Mouse (Mus musculus) adrenal gland, postnatal 4 days (tissue): ENCODE results near the gene Yy1. TPM values are rescaled to one million over a fixed set of nuclear protein-coding genes. Genes with fewer than 3 reads are reported as not detected.
A peak's percentile ranks its signal among the peaks of the same experiment; 100 is the strongest.

Experiments used
- DNase-seq, 2 experiments: peaks; one replicate each; pipeline ENCODE4 v3.0.0; 2021 to 2022; ENCODE audit warnings: low spot score in 2 of 2, mixed read lengths in 2 of 2
- total RNA-seq, 2 experiments: library from RNA; stranded (reverse); gene quantifications; 2 replicates each; pipeline ENCODE4 v1.2.3; 2021

Yy1 gene
- total RNA-seq, 2 experiments from 2014 or later = 70.1 to 75.3 TPM

DNA sequence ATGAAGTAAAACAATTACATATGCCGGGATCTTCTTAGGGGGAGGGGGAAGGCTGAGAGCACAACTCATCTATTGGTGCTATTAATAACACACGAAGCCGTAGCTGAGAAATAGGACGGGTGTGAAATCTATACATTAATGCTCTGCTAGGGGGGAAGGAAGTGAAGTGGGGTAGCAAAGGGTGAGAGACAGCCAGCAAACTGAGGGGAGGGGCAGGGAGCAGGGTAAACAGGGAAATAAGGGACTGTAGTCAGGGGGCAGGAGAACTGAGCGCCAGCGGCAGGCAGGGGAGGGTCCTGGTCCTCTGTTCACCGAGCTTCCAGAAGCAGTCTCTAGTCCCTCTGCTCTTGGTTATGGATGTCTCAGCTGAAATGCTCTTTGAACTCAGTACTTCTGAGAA, 25.9 kb upstream of the Yy1 start:
- no peak for DNase-seq

DNA sequence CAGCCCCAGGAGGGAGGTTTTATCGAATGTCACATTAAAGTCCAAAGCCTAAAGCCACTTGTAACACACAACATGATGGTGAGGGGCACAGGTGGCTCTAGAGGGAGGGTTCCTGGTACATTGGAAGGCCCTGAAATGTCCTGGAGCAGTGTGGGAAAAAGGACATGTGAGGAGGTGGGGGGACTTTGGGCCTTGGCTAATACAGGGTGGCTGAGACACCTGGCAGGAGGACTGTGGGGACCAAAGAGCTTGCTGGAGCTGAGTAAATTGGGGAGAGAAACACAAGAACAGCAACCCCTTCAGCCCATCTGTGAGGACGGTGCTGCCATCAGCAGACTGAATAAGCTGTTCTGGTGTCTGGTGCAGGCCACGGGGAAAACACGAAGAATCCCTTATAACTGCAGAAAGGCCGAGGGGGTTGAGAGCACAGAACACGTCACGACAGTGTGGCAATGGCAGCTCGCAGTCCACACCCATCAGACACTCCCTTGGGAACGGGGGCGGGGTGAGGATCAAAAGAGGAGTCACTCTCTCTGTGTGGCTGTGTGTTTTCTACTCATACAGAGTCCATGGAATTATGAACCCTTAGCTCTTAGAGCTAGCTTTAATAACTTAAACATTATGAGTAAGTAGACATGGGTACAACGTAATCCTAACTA, 24.4 kb upstream of the Yy1 start:
- no peak for DNase-seq

DNA sequence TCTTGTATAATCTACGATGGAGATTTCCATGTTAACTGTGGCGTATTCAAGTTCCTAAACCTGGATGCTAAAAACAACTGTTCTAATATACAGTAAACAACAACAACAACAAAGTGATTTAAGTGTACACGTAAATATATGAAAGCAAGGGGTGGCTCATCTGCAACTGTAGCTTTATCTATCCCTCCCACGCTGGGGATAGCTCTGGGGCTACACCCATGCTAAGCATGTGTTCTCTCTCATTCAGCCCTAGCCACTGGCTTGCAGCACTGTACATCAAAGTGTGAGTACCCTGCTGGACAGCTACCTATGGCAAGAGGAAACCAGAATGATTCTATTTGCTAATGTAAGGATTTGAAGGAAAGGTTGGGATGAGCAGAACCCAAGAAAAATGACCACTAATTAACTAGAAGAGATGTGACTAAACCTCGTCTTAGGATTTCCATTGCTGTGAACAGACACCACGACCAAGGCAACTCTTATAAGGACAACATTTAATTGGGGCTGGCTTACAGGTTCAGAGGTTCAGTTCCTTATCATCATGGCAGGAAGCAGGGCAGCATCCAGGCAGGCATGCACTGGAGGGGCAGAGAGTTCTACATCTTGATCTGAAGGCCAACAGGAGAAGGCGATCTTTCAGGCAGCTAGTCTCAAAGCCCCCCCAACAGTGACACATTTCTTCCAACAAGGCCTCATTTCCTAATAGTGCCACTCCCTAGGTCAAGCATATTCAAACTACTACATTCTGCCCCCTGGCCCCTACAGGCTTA, 12.5 kb upstream of the Yy1 start:
- no peak for DNase-seq

DNA sequence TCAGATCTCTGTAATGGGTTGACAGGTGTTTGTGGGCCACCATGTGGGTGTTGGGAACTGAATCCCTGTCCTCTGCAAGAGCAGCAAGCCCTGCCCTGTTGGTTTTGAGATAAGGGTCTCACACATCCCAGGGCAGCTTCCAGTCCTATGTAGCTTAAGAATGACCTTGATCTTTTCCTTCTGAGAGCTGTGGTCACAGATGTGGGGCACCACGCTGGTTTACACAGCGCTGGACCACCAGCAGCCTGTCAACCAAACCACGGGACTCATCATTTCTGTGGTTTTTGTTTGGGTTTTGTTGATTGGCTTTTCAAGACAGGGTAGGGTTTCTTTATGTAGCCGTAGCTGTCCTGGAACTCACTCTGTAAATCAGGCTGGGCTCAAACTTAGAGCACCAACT, 7.6 kb upstream of the Yy1 start:
- no peak for DNase-seq

DNA sequence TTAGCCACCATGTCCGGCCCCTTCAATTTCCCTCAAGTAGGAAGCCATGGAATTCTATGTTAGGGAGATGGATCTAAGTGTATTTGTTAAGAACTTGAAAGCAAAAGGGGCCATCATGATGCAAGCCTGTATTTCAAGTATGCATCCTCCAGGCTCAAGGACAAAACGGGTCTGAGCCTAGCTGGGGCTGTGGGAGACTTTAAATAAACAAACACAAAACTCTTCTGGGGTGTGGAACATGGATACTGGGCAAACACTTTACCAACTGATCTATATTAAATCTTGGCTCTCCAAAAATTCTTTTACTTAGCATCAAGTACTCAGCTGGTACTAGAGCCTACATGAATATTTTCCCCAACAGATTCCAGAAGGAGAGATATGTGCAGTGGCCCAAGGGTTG, 5.4 kb upstream of the Yy1 start:
- no peak for DNase-seq

DNA sequence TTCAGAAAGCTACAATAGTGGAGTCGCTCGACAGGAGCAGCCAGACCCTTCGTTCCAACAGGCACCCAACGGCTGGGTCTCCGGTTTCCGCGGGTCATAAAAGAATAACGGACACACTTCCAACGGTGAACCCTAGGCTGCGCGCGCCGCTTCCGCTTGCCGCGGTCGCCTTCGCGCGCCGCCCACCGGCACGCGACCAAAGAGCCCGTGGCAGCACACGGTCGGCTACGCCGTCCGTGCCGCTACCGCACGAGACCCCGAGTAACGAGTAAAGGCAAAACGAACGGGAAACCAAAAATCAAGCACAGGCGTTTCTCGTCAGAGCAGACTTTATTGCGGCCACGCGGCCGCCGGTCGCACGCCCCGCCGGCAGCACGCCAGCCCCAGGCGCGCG, 624 bp upstream of the Yy1 start:
- peak; percentile 59 to 73 for DNase-seq

DNA sequence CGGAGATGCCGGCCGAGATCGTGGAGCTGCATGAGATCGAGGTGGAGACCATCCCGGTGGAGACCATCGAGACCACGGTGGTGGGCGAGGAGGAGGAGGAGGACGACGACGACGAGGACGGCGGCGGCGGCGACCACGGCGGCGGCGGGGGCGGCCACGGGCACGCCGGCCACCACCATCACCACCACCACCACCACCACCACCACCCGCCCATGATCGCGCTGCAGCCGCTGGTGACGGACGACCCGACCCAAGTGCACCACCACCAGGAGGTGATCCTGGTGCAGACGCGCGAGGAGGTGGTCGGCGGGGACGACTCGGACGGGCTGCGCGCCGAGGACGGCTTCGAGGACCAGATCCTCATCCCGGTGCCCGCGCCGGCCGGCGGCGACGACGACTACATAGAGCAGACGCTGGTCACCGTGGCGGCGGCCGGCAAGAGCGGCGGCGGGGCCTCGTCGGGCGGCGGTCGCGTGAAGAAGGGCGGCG, 724 bp downstream of the Yy1 start:
- DNase-seq = peak in 1 of 2 experiments; percentile 14

DNA sequence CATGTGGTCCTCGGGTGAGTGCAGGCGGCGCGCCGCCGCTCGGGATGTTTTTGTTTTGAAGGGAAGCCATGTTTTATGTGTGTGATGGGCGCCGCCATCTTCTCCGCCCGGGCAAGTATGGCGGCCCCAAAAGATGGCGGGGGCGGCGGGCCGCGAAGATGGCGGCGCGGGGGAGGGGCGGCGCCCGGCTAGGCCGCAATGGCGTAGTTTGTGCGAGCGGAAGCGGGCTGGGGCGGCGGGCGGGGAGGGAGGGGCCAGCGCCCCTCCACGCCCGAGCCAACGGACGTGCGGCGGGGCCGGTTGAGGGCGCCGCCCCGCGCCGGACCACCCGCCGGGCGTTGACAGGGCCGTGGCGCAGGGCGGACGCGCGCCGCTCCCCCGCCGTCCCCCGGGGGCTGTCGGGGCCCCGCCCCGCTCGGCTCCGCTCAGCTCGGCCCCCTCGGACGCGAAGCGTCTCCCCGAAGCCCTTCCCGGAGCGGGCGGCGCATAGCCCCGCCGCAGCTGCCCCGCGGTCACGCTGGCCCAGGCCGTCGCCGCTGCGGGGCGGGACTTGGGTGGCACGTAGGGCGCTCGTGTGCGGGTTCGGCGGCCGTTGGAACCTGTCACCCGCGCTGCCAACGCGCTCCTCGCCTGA, 1.4 kb downstream of the Yy1 start:
- peak; percentile 54 to 63 for DNase-seq

DNA sequence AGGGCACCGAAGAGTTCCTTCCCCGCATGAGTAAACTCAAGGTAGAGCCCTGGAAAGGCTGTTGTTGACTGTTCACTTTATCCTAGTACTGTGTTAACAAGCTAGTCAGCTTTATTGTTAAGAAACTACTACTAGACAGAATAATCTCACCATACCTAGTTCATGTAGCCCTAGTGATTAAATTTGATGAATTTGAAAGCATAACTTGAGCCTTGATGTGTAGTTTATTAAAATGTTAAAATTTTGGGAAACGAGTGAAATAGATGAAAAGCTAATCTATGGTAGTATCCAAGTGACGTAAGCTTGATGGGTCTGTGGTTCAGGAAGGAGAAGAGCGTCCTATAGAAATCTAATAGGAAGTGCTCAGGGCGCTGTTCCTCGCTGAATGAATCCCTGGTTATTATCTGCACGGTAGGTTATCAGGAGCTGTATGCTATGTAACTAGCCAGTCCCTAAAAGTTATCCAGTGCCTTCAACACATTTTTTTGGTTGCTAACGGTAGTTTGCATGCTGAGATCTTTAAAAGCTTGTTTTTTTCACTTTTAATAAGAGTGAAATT, 2.3 kb downstream of the Yy1 start:
- DNase-seq = no peak

DNA sequence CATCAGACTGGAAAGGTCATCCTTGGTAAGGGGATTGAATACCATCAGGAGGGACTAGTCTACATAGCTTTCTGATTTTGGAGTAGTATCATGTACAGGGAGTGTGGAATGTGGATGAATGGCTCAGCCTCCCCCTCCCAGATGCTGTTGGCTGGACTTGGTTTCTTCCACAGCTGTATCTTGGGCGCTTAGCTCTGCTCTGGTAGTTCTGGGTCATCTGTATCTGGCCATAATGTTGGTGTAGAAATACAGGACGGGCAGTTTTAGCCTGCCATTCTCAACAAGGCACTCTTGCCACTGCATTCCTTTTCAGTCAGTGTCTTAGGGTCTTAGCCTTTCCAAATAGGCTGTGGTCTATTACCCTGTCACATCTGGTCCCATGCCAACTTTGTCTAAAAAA, 8.8 kb downstream of the Yy1 start:
- DNase-seq = no peak

DNA sequence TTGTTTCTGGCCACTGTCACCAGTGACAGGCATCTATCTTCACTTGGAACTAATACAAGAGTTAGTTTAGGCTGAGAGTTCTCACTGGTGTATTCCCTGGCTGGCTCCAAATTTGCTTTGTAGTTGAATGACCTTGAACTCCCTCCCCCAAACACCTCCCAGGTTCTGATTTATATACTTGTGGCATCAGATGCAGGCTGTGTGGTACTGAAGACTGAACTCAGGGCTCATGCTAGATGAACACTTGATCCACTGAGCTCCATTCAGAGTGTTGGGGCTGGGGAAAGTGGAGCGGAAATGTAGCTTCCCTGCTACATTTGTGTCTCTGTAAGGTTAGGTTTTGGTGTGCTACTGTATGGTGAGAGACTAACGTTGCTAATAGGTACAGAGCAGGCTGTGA, 11.6 kb downstream of the Yy1 start:
- no peak for DNase-seq

DNA sequence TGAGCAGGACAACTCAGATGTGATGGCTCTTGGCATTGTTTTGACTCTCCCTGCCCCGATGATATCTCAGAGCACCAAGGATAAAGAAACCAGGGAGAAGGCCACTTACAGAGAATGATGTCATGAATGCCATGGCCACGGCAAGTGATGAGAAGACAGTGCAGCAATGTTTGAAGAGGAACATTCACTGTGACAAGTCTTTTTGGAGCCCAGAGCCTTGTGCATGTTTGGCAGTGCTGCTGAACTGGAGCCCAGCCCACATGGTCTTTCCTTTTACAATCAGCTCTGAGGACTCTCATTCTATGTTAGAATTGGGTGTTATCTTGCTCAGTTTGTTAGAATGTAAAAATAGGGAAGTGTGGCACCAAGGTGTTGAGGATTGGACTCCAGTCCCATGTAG, 15.7 kb downstream of the Yy1 start:
- DNase-seq = no peak

DNA sequence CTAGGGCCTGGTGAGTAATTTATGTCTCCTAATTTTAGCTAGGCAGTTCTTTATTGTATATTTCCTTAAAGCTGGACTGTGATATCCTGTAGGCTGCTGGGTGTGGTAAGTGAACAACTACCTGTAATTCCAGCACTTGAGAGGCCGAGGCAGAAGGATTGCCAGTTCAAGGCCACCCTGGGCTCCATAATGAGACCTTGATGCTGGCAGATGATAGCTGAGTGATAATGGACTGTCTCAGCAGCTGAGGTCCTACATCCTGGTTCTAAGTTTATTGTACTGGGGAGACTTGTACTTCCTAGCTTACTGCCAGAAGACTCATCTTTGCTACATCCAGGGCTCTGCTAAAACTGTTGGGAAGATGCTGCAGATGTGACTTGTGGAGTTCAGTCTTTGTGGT, 17.0 kb downstream of the Yy1 start:
- DNase-seq = no peak

DNA sequence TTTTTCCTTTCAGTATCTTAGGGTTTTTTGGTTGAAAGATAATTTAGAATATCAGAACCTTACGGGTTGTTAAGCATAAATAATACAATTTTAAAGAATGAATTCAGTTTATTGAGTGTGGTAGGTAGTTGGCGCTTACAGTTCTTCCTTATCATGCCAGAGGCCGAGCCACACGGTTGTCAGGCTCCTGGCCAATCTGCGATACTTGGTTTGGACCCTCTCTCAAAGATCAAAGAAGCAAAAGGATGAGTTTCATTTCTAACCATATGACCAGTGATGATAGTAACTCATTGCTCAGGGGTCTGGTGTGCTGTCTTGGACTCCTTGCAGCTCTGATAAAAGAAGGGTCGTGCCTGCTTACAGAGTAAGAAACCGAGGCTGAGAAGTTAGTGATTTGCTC, 17.5 kb downstream of the Yy1 start:
- DNase-seq = no peak

DNA sequence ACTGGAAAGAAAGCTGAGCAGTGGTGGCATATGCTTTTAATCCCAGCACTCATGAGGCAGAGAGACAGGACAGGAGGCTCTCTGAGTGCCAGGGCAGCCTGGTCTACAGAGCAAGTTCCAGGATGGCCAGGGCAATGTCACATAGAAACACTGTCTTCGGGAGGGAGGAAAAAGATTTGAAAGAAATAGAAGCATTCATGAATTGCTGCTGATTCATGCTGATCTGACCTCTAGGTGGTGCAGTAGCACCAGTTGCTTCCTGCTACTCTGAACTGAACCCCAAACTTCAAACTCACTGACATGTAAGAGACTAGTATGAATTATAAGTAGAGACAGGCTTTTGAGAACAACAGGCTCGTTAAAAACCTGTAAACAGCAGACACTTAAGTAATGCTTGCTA, 18.4 kb downstream of the Yy1 start:
- DNase-seq = no peak

DNA sequence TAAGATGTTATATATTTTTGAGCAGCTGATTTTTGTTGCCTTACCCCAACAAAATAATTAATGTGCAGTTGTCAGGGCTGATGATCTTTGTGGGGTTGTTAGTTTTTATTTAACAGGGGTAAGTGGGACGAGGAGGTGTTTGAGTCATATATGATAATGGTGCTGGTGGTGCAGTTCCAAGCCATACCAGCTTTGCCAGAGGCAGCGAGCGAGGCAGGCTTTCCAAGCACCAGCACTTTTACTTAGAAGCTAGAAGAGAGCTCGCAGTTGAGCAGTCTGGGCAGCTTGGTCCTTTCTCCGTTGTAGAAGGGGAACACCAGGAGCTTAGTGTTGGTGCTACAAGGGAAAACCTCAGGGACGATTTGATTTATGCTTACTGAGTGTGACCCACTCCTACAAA, 19.7 kb downstream of the Yy1 start:
- DNase-seq = no peak

DNA sequence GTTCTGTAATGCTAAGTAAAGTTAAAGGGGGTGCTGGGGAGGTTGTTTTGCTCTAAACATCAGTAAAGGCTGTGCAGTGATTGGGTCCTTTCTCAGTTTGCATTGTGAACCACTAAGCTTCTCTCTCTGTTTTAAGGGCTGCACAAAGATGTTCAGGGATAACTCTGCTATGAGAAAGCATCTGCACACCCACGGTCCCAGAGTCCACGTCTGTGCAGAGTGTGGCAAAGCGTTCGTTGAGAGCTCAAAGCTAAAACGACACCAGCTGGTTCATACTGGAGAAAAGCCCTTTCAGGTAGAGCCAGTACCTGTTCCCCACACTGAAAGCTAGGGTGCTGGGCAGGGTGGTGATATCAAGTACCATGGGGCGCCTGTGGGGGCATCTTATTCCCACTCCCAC, 21.7 kb downstream of the Yy1 start:
- DNase-seq = no peak

DNA sequence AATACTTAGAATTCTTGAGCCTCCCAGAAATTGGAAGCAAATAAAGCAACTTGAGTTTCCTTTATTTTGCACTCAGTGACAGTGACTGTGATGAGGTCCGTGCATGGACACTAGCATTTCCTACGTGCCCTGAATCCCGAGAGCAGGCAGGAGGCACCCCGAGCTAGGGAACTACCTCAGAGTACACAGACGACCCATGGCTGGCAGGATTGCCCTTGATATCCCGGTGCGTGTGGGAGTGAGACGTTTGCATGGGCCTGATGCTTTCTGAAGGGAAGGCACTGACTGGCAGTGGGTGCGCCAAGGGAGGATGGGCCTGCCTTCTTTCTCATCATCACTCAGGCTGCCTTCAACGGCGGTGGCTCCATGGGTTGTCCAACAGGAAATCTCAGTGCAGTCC, 23.8 kb downstream of the Yy1 start:
- no peak for DNase-seq

DNA sequence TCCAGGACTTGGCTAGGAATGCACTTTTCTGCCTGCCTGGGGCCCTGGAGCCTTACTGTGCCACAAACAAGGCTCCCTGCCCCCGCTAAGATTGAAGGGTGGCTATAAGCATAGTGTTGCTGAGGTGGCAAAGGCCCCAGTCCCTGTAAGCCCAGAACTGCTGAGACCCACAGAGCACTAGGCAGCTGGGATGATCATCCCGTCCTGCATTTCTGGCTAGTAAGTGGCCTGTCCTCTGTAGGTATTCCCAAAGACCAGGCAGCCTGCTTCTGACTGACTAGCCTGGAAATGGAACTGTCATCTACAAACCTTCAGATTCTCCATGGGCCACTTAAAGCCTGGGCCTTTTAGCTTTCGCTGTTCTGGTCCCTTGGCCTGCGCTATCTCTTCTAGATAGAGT, 27.7 kb downstream of the Yy1 start:
- DNase-seq = no peak

DNA sequence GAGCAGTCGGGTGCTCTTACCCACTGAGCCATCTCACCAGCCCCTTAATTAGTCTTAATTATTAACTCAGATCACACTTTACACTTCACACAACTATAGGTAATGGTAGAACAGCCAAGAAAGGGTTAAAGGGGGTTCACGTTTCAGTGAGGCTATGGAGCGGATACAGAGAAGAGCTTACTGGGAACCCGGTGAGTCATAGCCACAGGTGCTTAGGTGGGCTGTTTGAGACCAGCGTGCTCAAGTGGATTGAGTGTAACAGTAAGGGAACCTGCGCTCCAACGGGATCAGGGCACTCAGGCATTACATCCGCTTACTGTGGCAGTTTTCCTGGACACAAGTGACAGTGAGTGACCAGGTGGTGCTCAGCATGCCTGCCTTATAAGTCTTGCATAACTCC, 30.3 kb downstream of the Yy1 start:
- no peak for DNase-seq

DNA sequence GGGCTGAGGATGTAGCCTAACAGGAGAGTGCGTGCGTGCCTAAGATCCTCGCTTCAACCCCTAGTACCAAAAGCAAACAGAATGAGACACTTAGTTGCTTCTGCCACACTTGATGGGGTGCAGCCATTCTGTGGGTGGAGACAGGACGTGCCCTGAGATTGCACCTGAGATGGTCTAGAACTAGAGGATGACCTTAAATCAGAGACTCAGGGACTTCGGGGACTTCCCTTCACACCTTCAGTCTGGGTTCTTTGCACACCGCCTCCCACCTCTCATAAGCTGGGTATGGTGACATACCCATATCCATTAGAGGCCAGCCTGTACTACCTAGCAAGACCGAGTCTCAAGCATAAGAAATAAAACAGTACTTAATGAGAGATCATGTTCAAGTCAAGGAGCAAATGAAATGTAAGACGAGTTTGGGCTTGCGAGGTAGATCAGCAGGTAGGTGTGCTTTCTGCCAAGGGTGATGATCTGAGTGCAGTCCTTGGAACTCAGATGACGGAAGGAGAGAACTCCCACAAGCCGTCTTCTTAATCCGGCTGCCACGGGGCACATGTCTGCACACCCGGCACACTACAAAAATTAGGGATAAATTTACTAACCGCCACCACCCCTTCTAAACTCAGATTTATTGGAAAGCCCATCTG, 31.6 kb downstream of the Yy1 start:
- DNase-seq = no peak
